Mouse (Mus musculus) brain, embryonic 18.5 days (tissue): Measurements from ENCODE around the gene Hsp90ab1.

Experiments
- DNase-seq: peaks from one replicate; pipeline ENCODE4 v3.0.0-alpha.2; 2012; ENCODE audit warnings: low read depth, low spot score

Gene Hsp90ab1

GRCm38 (mm10) chr17:45557998-45558862 is 14.8 kb downstream of the Hsp90ab1 start:
- no peak for DNase-seq

- DNase-seq: no peak
Measured at GRCm38 (mm10) chr17:45557246-45557824, 15.7 kb downstream of the Hsp90ab1 start.

GRCm38 (mm10) chr17:45556514-45557245 is 16.4 kb downstream of the Hsp90ab1 start:
- DNase-seq: no peak

GRCm38 (mm10) chr17:45556107-45556489 is 17.0 kb downstream of the Hsp90ab1 start:
- DNase-seq: no peak

GRCm38 (mm10) chr17:45555452-45556106 is 17.5 kb downstream of the Hsp90ab1 start, which contains the start of gene Nfkbie:
Gene Nfkbie (plus strand): TSS chr17:45555703.
- DNase-seq: no peak

- DNase-seq: no peak
Measured at GRCm38 (mm10) chr17:45554420-45554819, 18.7 kb downstream of the Hsp90ab1 start.

- DNase-seq: no peak
Measured at GRCm38 (mm10) chr17:45553065-45553464, 20.0 kb downstream of the Hsp90ab1 start.

- no peak for DNase-seq
Measured at GRCm38 (mm10) chr17:45551816-45552451, 21.1 kb downstream of the Hsp90ab1 start.

GRCm38 (mm10) chr17:45551249-45551796 is 21.7 kb downstream of the Hsp90ab1 start:
- no peak for DNase-seq

- DNase-seq: no peak
Measured at GRCm38 (mm10) chr17:45550253-45550652, 22.8 kb downstream of the Hsp90ab1 start.

- no peak for DNase-seq
Measured at GRCm38 (mm10) chr17:45549617-45550181, 23.4 kb downstream of the Hsp90ab1 start, which contains the start of gene Tmem151b. Gene Tmem151b (minus strand): TSS chr17:45549677.

- no peak for DNase-seq
Measured at GRCm38 (mm10) chr17:45548541-45549512, 24.2 kb downstream of the Hsp90ab1 start.

GRCm38 (mm10) chr17:45547461-45548190 is 25.4 kb downstream of the Hsp90ab1 start:
- no peak for DNase-seq

- DNase-seq: no peak
Measured at GRCm38 (mm10) chr17:45546941-45547340, 26.1 kb downstream of the Hsp90ab1 start.

GRCm38 (mm10) chr17:45545278-45545961 is 27.7 kb downstream of the Hsp90ab1 start:
- DNase-seq: no peak

GRCm38 (mm10) chr17:45544873-45545277 is 28.2 kb downstream of the Hsp90ab1 start:
- no peak for DNase-seq

- no peak for DNase-seq
Measured at GRCm38 (mm10) chr17:45544001-45544872, 28.8 kb downstream of the Hsp90ab1 start.
